Mouse (Mus musculus) MEL (cell line): Measurements from ENCODE around the gene Hes1.

Experiments
- CTCF ChIP-seq, 3 experiments: IDR thresholded peaks in 2 of 3; conservative IDR thresholded peaks in 1 of 3; 2 replicates each; pipeline ENCODE4 v1.5.1; 2011 to 2012; ENCODE audit warnings: low read length in 3 of 3, low read depth in 2 of 3, mild to moderate bottlenecking in 2 of 3, improper control_type of control experiment in 1 of 3, inconsistent platforms in 1 of 3, mixed read lengths in 1 of 3, moderate library complexity in 1 of 3; ENCODE audit not compliant: control insufficient read depth in 1 of 3, insufficient read depth in 1 of 3, poor library complexity in 1 of 3, severe bottlenecking in 1 of 3
- ELF1 ChIP-seq: IDR thresholded peaks from 2 replicates; pipeline ENCODE4 v1.6.1; 2014; ENCODE audit warnings: low read depth, mild to moderate bottlenecking, inconsistent platforms, low read length, improper control_type of control experiment, moderate library complexity
- POLR2A ChIP-seq, 2 experiments: IDR thresholded peaks; 2 replicates each; pipeline ENCODE4 v1.6.1; 2011 to 2012; ENCODE audit warnings: low read length in 2 of 2, mild to moderate bottlenecking in 2 of 2, control low read depth in 1 of 2, improper control_type of control experiment in 1 of 2, low read depth in 1 of 2, moderate library complexity in 1 of 2; ENCODE audit not compliant: control insufficient read depth in 1 of 2, insufficient read depth in 1 of 2, poor library complexity in 1 of 2

- TF ChIP-seq CTCF (IDR thresholded peaks at IDR 0.05 in 2 of 3, conservative IDR thresholded peaks at IDR 0.05 in 1 of 3; ENCODE audit: control insufficient read depth in 1 of 3, insufficient read depth in 1 of 3, low read depth in 2 of 3, low read length in 3 of 3, poor library complexity in 1 of 3, severe bottlenecking in 1 of 3) (no peak), ELF1 (no peak), POLR2A (IDR thresholded peaks at IDR 0.05; ENCODE audit: control insufficient read depth in 1 of 2, insufficient read depth in 1 of 2, low read depth in 1 of 2, low read length in 2 of 2, poor library complexity in 1 of 2) (no peak)
These were observed 29.2 kb upstream of the Hes1 start for GRCm38 (mm10) chr16:30034979-30035440.
